Mouse (Mus musculus): ENCODE results near the gene Cdiptos. TPM values are rescaled to one million over a fixed set of nuclear protein-coding genes. Genes with fewer than 3 reads are reported as not detected.

The Cdiptos gene
- 0.70 TPM for polyA plus RNA-seq (2017; shearing (Covaris generic))

GRCm38 (mm10) chr7:126975950-126976866 is at the start of gene Cdiptos:
Gene Cdiptos (minus strand): TSS chr7:126976098.

GRCm38 (mm10) chr7:127020901-127021562 is 45.1 kb upstream of the Cdiptos start, which contains the start of the genes Gm42742 and Prrt2:
Gene Gm42742 (minus strand): TSS chr7:127021097.
Gene Prrt2 (minus strand): TSS chr7:127021211.

GRCm38 (mm10) chr7:127016971-127017949 is 41.4 kb upstream of the Cdiptos start, which contains the start of gene Pagr1a:
Gene Pagr1a (minus strand): TSS chr7:127017352.

GRCm38 (mm10) chr7:127016481-127016485 is 40.4 kb upstream of the Cdiptos start, which contains the start of gene Pagr1b:
Gene Pagr1b (minus strand): TSS chr7:127016484.

GRCm38 (mm10) chr7:127014320-127014719 is 38.4 kb upstream of the Cdiptos start, which contains the start of gene Mvp:
Gene Mvp (minus strand): TSS chr7:127014621.

GRCm38 (mm10) chr7:126975893-126975949 is 177 bp downstream of the Cdiptos start, which contains the start of gene Cdipt:
Gene Cdipt (plus strand): TSS chr7:126975914.

GRCm38 (mm10) chr7:126949793-126950646 is 25.9 kb downstream of the Cdiptos start, which contains the start of gene Sez6l2:
Gene Sez6l2 (plus strand): TSS chr7:126950563.

DNA sequence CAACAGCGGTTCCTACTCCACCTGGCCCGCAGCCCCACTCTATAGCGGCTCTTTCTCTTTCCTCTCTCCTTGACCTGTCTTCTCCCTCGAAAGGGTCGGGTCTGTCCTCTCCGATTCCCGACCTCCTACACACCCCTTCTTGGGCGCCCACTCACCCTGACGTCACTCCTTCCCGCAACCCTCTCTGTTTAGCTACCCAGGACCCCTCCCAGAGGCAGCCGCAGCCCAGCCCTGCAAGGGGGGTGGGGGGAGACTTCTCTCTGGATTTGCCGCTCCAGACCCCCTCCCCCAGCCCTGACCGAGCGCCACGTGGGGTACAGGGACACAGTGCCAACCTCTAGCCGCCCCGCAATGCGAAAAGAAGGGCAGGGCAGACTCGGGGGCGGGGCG is 26.5 kb downstream of the Cdiptos start, which contains the start of gene Asphd1:
Gene Asphd1 (minus strand): TSS at position 180 of the 390 bp plus-strand sequence.

GRCm38 (mm10) chr7:126928384-126929037 is 47.4 kb downstream of the Cdiptos start, which contains the start of gene Kctd13:
Gene Kctd13 (plus strand): TSS chr7:126928879.

GRCm38 (mm10) chr7:126922624-126923060 is 53.3 kb downstream of the Cdiptos start, which contains the start of gene Tmem219:
Gene Tmem219 (minus strand): TSS chr7:126922917.

Other genes starting within 250 kb of the Cdiptos start
- gene Mapk3, start 216.5 kb downstream of the Cdiptos start, polyA plus RNA-seq (2017; shearing (Covaris generic)) = 20.2 TPM
- 0.81 TPM for gene Gdpd3, start 209.8 kb downstream of the Cdiptos start, polyA plus RNA-seq (2017; shearing (Covaris generic))
- gene Ypel3, start 199.1 kb downstream of the Cdiptos start, polyA plus RNA-seq (2017; shearing (Covaris generic)) = 416 TPM
- 5.2 TPM for gene Tbx6, start 194.6 kb downstream of the Cdiptos start, polyA plus RNA-seq (2017; shearing (Covaris generic))
- gene Ppp4c, start 183.6 kb downstream of the Cdiptos start, polyA plus RNA-seq (2017; shearing (Covaris generic)) = 341 TPM
- not detected for gene Fam57b, start 178.4 kb downstream of the Cdiptos start, polyA plus RNA-seq (2017; shearing (Covaris generic))
- gene 4930451I11Rik, start 144.5 kb downstream of the Cdiptos start, polyA plus RNA-seq (2017; shearing (Covaris generic)) = not detected
- gene Doc2a, start 128.7 kb downstream of the Cdiptos start, polyA plus RNA-seq (2017; shearing (Covaris generic)) = not detected
- gene Hirip3, start 114.1 kb downstream of the Cdiptos start, polyA plus RNA-seq (2017; shearing (Covaris generic)) = 10.0 TPM
- gene Ino80e, start 113.7 kb downstream of the Cdiptos start, polyA plus RNA-seq (2017; shearing (Covaris generic)) = 49.0 TPM
- 44.2 TPM for gene Taok2, start 91.4 kb downstream of the Cdiptos start, polyA plus RNA-seq (2017; shearing (Covaris generic))
- gene Tmem219, start 53.2 kb downstream of the Cdiptos start, polyA plus RNA-seq (2017; shearing (Covaris generic)) = 32.2 TPM
- gene Kctd13, start 47.2 kb downstream of the Cdiptos start, polyA plus RNA-seq (2017; shearing (Covaris generic)) = 37.5 TPM
- gene Asphd1, start 26.5 kb downstream of the Cdiptos start, polyA plus RNA-seq (2017; shearing (Covaris generic)) = not detected
- 0.36 TPM for gene Sez6l2, start 25.5 kb downstream of the Cdiptos start, polyA plus RNA-seq (2017; shearing (Covaris generic))
- 143 TPM for gene Cdipt, start 184 bp downstream of the Cdiptos start, polyA plus RNA-seq (2017; shearing (Covaris generic))
- gene Mvp, start 38.5 kb upstream of the Cdiptos start, polyA plus RNA-seq (2017; shearing (Covaris generic)) = 34.6 TPM
- 2.0 TPM for gene Pagr1b, start 40.4 kb upstream of the Cdiptos start, polyA plus RNA-seq (2017; shearing (Covaris generic))
- gene Pagr1a, start 41.3 kb upstream of the Cdiptos start, polyA plus RNA-seq (2017; shearing (Covaris generic)) = 34.0 TPM
- 30.6 TPM for gene Gm42742, start 45.0 kb upstream of the Cdiptos start, polyA plus RNA-seq (2017; shearing (Covaris generic))
- 2.7 TPM for gene Prrt2, start 45.1 kb upstream of the Cdiptos start, polyA plus RNA-seq (2017; shearing (Covaris generic))
- 76.6 TPM for gene Maz, start 50.9 kb upstream of the Cdiptos start, polyA plus RNA-seq (2017; shearing (Covaris generic))
- gene Kif22, start 66.4 kb upstream of the Cdiptos start, polyA plus RNA-seq (2017; shearing (Covaris generic)) = 4.4 TPM
- gene Zg16, start 111.2 kb upstream of the Cdiptos start, polyA plus RNA-seq (2017; shearing (Covaris generic)) = not detected
- 117 TPM for gene AI467606, start 115.3 kb upstream of the Cdiptos start, polyA plus RNA-seq (2017; shearing (Covaris generic))
- 9.7 TPM for gene Qprt, start 146.1 kb upstream of the Cdiptos start, polyA plus RNA-seq (2017; shearing (Covaris generic))
- gene Spn, start 161.7 kb upstream of the Cdiptos start, polyA plus RNA-seq (2017; shearing (Covaris generic)) = 42.1 TPM
- gene Cd2bp2, start 220.0 kb upstream of the Cdiptos start, polyA plus RNA-seq (2017; shearing (Covaris generic)) = 47.5 TPM
- gene Tbc1d10b, start 232.4 kb upstream of the Cdiptos start, polyA plus RNA-seq (2017; shearing (Covaris generic)) = 47.3 TPM
- gene Mylpf, start 232.8 kb upstream of the Cdiptos start, polyA plus RNA-seq (2017; shearing (Covaris generic)) = 25.5 TPM